Mouse (Mus musculus) limb, embryonic 11.5 days (tissue): ENCODE measurements around the gene Clspn. TPM values are rescaled to one million over a fixed set of nuclear protein-coding genes. Genes with fewer than 3 reads are reported as not detected.
"Not testable (repeated sequence)": the region's sequence is repeated elsewhere in the genome, so short reads cannot be mapped to it uniquely, and the experiment has no call there.

Experiments
- ATAC-seq: fragments of 200-750 bp; cut with Nextera tagmentation; 2 replicates; pipeline ENCODE4 v1.8.0; 2017; ENCODE audit warnings: low read depth; ENCODE audit not compliant: insufficient number of reproducible peaks, low FRiP score, low TSS enrichment
- DNase-seq: peaks from one replicate; pipeline ENCODE4 v3.0.0-alpha.2; 2015; ENCODE audit warnings: low spot score
- H3K27ac ChIP-seq: fragments of 300-500 bp; sonication (generic); replicated peaks from 2 replicates; pipeline ENCODE4 v1.5.1; 2014; ENCODE audit warnings: low read depth, mild to moderate bottlenecking, low read length
- H3K27me3 ChIP-seq: fragments of 300-500 bp; sonication (generic); 2 replicates; pipeline ENCODE4 v1.6.1; 2014; ENCODE audit warnings: mild to moderate bottlenecking, low read length, mixed read lengths; ENCODE audit not compliant: control insufficient read depth, insufficient read depth
- H3K36me3 ChIP-seq: fragments of 300-500 bp; sonication (generic); 2 replicates; pipeline ENCODE4 v1.6.1; 2014; ENCODE audit warnings: mild to moderate bottlenecking, low read length, moderate library complexity, mixed read lengths; ENCODE audit not compliant: control insufficient read depth, insufficient read depth
- H3K4me1 ChIP-seq: fragments of 300-500 bp; sonication (generic); 2 replicates; pipeline ENCODE4 v1.6.1; 2014; ENCODE audit warnings: low read length, mixed read lengths; ENCODE audit not compliant: control insufficient read depth, insufficient read depth
- H3K4me2 ChIP-seq: fragments of 300-500 bp; sonication (generic); 2 replicates; pipeline ENCODE4 v1.6.1; 2014; ENCODE audit warnings: low read depth, mild to moderate bottlenecking, moderate library complexity; ENCODE audit not compliant: severe bottlenecking
- H3K4me3 ChIP-seq: fragments of 300-500 bp; sonication (generic); 2 replicates; pipeline ENCODE4 v1.5.1; 2014; ENCODE audit warnings: low read depth, low read length
- H3K9ac ChIP-seq: fragments of 300-500 bp; sonication (generic); 2 replicates; pipeline ENCODE4 v1.6.1; 2014; ENCODE audit warnings: mild to moderate bottlenecking, low read length
- H3K9me3 ChIP-seq: fragments of 300-500 bp; sonication (generic); 2 replicates; pipeline ENCODE4 v1.6.1; 2016; ENCODE audit warnings: low read length; ENCODE audit not compliant: control insufficient read depth
- WGBS: fragments of 180-500 bp; shearing (Covaris S2); extraction: QIAGEN DNeasy Blood & Tissue Kit; methylation state at CpG from one replicate; pipeline ENCODE4 v1.1.7; 2014; 5-methylcytosine and 5-hydroxymethylcytosine counted together
- polyA plus RNA-seq: library from polyadenylated mRNA; unstranded; fragments of >200 nt; fragmentation: Nextera tagmentation; extraction: Ambion mirVana; gene quantifications from 2 replicates; pipeline ENCODE4 v1.2.1, GENCODE M21; 2014

Gene Clspn
- polyA plus RNA-seq, 1 experiment from 2014 or later: 67.4 TPM

DNA sequence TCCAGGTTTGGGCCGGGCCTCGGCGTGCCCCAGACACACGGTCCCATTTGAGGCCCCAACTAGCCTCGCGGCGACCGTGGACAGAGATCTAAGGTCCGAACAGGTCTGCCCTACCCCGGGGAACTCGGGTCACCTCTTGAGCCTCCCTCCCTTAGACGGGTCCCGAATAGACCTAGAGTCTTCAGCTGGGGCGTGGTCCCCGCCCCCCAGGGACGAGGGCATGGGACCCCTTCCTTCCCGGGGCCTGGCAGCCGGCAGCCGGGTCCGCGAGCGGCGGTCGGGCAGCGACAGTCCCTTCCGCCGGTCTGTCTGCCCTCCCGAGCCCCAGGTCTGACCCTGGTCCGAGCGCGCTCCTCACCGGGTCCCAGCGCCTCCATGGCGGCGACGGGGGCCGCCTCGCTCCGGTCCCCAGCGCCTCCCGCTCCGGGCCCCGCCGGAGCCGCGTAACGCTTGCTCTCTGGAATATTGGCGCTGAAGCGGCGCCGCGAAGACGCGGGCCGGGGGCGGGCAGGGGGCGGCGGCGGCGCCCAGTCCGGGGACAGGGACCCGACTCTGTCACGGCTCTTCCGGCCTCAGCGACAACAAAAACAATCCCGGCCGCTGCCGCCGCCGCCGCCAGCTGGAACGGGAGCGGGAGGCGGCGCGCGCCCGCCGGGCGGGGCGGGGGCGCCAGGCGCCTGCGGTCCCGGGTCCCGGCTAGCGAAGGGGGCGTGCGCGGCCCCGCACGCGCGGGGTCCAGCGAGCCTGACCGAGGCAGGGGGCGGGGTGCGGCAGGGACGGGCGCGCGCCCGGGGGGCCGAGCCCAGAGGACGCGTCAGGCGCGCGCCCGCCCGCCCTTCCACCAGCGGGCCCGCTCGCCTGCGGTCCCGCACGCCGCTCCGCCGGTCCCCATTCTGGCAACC is 23.7 kb upstream of the Clspn start, which contains the start of gene Ago4:
Gene Ago4, minus strand, starts transcription at position 646 of the 902 bp plus-strand sequence.
- Histone ChIP-seq H3K4me2 (peak within 1 kb of the TSS; percentile 92), H3K27ac (no peak within 1 kb of the TSS), H3K27me3 (no peaks in the 10 kb centered on the region), H3K4me1 (no peaks in the 10 kb centered on the region), H3K36me3 (no peaks in the 10 kb centered on the region), H3K9ac (peak within 1 kb of the TSS; percentile 82), H3K9me3 (no peaks in the 10 kb centered on the region), H3K4me3 (peak within 1 kb of the TSS; percentile 87)
- peak; percentile 77 for DNase-seq
- under 1% methylated on average over 89 of the region's 120 CpGs for WGBS
- peak; percentile 61; the same call in 1 of the 2 replicates for ATAC-seq

DNA sequence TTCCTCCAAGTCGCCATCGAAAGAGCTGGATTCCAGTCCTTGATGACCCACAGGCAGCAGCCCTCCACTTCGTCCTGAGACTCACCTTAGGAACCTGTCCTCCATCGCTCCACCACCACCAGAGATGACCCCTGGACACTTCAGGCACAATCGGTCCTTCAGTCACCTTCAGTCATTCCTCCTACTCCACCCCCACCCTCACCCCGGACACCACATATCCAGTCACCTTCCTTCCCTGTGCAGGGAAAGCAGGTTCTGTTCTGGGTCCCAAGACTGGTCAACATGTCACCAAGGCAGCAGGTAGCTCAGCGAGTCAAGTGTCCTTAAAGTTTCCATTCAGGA is 23.0 kb upstream of the Clspn start:
- no peaks in the 10 kb centered on the region for H3K4me1 ChIP-seq
- no peak overlapping the region for H3K27ac ChIP-seq
- DNase-seq (no peak), ATAC-seq (peak; percentile 42; the same call in 1 of the 2 replicates)
- WGBS: 9% methylated on average over 7 of the region's 7 CpGs
- H3K36me3 ChIP-seq: no peaks in the 10 kb centered on the region
- no peaks in the 10 kb centered on the region for H3K27me3 ChIP-seq
- H3K9ac ChIP-seq: peak overlapping the region; percentile 82; the same call in 1 of the 2 replicates
- H3K9me3 ChIP-seq: no peaks in the 10 kb centered on the region
- peak overlapping the region; percentile 92 for H3K4me2 ChIP-seq
- peak overlapping the region; percentile 87 for H3K4me3 ChIP-seq

- not testable (repeated sequence) for ATAC-seq, DNase-seq, H3K27me3 ChIP-seq, H3K9me3 ChIP-seq, H3K36me3 ChIP-seq, H3K9ac ChIP-seq, H3K4me3 ChIP-seq, H3K4me1 ChIP-seq, H3K4me2 ChIP-seq, H3K27ac ChIP-seq
- 92% methylated on average over 7 of the region's 7 CpGs for WGBS
These were observed 21.1 kb upstream of the Clspn start for GRCm38 (mm10) chr4:126535631-126536030.

DNA sequence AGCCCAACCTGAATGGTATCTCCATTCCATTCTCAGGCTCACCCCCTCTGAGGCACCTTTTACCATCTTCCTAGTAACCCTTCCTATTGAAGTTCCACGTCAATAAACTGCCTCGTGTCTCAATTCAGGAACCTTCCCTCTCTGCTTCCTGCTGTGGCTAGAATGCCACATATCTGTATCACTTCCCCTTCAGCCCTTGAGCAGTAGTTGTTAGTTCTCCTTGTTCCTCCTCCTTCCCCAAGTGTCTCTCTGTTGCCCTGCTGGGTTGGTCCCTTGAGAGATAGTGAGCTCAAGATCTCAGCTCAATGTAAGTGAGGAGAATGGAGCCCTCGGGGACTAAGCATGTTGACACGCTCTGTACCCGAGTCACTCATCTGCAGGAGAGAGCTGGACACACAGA is 19.9 kb upstream of the Clspn start:
- Histone ChIP-seq H3K27ac (no peak overlapping the region), H3K36me3 (no peaks in the 10 kb centered on the region), H3K9me3 (no peaks in the 10 kb centered on the region), H3K27me3 (no peaks in the 10 kb centered on the region), H3K4me2 (no peak overlapping the region), H3K4me1 (no peaks in the 10 kb centered on the region), H3K9ac (no peak overlapping the region), H3K4me3 (no peak overlapping the region)
- 68% methylated on average over 5 of the region's 5 CpGs for WGBS
- DNase-seq (no peak), ATAC-seq (no peak)

DNA sequence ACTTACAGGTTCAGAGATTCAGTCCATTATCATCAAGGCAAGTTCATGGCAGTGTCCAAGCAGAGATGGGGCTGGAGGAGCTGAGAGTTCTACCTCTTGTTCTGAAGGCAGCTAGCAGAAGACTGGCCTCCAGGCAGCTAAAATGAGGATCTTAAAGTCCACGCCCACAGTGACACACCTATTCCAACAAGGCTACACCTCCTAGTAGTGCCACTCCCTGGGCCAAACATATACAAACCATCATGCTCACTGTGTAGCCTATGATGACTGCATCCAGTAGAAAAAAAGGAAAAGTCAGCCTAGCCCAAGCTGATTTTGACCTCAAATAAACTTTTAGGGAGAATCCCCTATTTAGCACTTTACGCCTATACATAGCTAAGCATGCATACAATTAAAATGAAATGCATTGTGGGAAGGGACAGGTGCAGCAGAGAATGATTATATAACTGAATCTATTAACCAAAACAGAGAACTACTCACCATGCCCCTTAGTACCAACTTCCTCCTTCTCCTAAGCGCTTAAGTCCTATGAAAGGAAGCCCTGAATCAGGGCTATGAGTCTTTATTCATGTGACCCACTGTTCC is 16.2 kb upstream of the Clspn start:
- Histone ChIP-seq H3K36me3 (no peaks in the 10 kb centered on the region), H3K27ac (no peak overlapping the region), H3K27me3 (no peaks in the 10 kb centered on the region), H3K9me3 (no peaks in the 10 kb centered on the region), H3K4me1 (no peaks in the 10 kb centered on the region), H3K4me3 (no peak overlapping the region), H3K9ac (no peak overlapping the region), H3K4me2 (no peak overlapping the region)
- WGBS: 87% methylated on average over 3 of the region's 3 CpGs
- DNase-seq: no peak
- ATAC-seq: no peak

GRCm38 (mm10) chr4:126542838-126543237 is 13.9 kb upstream of the Clspn start:
- H3K9ac ChIP-seq: no peak overlapping the region
- ATAC-seq (no peak), DNase-seq (no peak)
- H3K4me2 ChIP-seq: no peak overlapping the region
- no peaks in the 10 kb centered on the region for H3K4me1 ChIP-seq
- WGBS: 67% methylated on average over 7 of the region's 7 CpGs
- no peaks in the 10 kb centered on the region for H3K27me3 ChIP-seq
- no peak overlapping the region for H3K27ac ChIP-seq
- no peaks in the 10 kb centered on the region for H3K36me3 ChIP-seq
- no peaks in the 10 kb centered on the region for H3K9me3 ChIP-seq
- H3K4me3 ChIP-seq: no peak overlapping the region

- 75% methylated on average over 1 of the region's 1 CpGs for WGBS
- no peaks in the 10 kb centered on the region for H3K4me1 ChIP-seq
- no peak overlapping the region for H3K27ac ChIP-seq
- no peaks in the 10 kb centered on the region for H3K36me3 ChIP-seq
- no peaks in the 10 kb centered on the region for H3K27me3 ChIP-seq
- DNase-seq (no peak), ATAC-seq (no peak)
- no peak overlapping the region for H3K4me2 ChIP-seq
- H3K9ac ChIP-seq: no peak overlapping the region
- H3K9me3 ChIP-seq: no peaks in the 10 kb centered on the region
- H3K4me3 ChIP-seq: no peak overlapping the region
These were observed 11.7 kb upstream of the Clspn start for GRCm38 (mm10) chr4:126545016-126545415.

DNA sequence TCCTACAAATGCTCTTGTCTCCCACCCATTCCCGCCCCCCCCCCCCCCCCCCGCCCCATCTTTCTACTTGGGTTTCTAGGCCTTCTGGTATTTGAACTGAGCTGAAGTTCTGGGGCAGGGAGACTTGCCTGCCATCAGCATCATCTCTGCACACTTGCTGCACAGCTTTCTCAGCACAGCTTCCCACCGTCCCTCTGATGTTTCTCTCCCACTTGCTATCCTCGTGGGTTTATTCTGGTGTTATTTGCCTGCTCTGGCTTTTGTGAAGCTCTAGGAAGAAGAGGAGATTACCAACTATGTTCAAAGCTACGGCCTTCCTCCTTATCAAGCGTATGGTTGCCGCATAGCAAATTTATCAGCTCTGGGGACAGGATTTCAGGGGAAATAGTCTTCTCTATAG is 11.0 kb upstream of the Clspn start:
- H3K36me3 ChIP-seq: no peaks in the 10 kb centered on the region
- no peak overlapping the region for H3K4me2 ChIP-seq
- H3K27ac ChIP-seq: no peak overlapping the region
- no peak for ATAC-seq
- H3K27me3 ChIP-seq: no peaks in the 10 kb centered on the region
- WGBS: 73% methylated on average over 6 of the region's 7 CpGs
- no peaks in the 10 kb centered on the region for H3K9me3 ChIP-seq
- no peak overlapping the region for H3K4me3 ChIP-seq
- no peak for DNase-seq
- no peaks in the 10 kb centered on the region for H3K4me1 ChIP-seq
- H3K9ac ChIP-seq: no peak overlapping the region
